Mouse (Mus musculus) liver, postnatal 0 days (tissue): ENCODE data around the gene Ms4a6c. TPM values are rescaled to one million over a fixed set of nuclear protein-coding genes. Genes with fewer than 3 reads are reported as not detected.
"Not testable (repeated sequence)": the region's sequence is repeated elsewhere in the genome, so short reads cannot be mapped to it uniquely, and the experiment has no call there.

ENCODE experiments used
- ATAC-seq: fragments of 200-750 bp; cut with Nextera tagmentation; 2 replicates; pipeline ENCODE4 v1.8.0; 2017; ENCODE audit warnings: mild to moderate bottlenecking, moderate library complexity
- DNase-seq: peaks from one replicate; pipeline ENCODE4 v3.0.0-alpha.2; 2016
- H3K27ac ChIP-seq: fragments of 300-500 bp; sonication (generic); 2 replicates; pipeline ENCODE4 v1.5.1; 2014; ENCODE audit warnings: antibody characterized with exemption, moderate library complexity, mild to moderate bottlenecking, low read depth
- H3K27me3 ChIP-seq: fragments of 300-500 bp; sonication (generic); 2 replicates; pipeline ENCODE4 v1.6.1; 2014; ENCODE audit warnings: low read length, control low read depth, mixed read lengths; ENCODE audit not compliant: insufficient read depth
- H3K36me3 ChIP-seq: fragments of 300-500 bp; sonication (generic); replicated peaks from 2 replicates; pipeline ENCODE4 v1.6.1; 2014; ENCODE audit warnings: mild to moderate bottlenecking, control low read depth, low read length, moderate library complexity, mixed read lengths; ENCODE audit not compliant: insufficient read depth
- H3K4me1 ChIP-seq: fragments of 300-500 bp; sonication (generic); 2 replicates; pipeline ENCODE4 v1.6.1; 2014; ENCODE audit warnings: antibody characterized with exemption, mild to moderate bottlenecking, control low read depth; ENCODE audit not compliant: insufficient read depth
- H3K4me2 ChIP-seq: fragments of 300-500 bp; sonication (generic); 2 replicates; pipeline ENCODE4 v1.6.1; 2014; ENCODE audit warnings: low read depth, mild to moderate bottlenecking, low read length, moderate library complexity, mixed read lengths
- H3K4me3 ChIP-seq: fragments of 300-500 bp; sonication (generic); 2 replicates; pipeline ENCODE4 v1.5.1; 2014; ENCODE audit warnings: low read depth, low read length
- H3K9ac ChIP-seq: fragments of 300-500 bp; sonication (generic); replicated peaks from 2 replicates; pipeline ENCODE4 v1.6.1; 2014; ENCODE audit warnings: mild to moderate bottlenecking, moderate library complexity
- H3K9me3 ChIP-seq: fragments of 300-500 bp; sonication (generic); 2 replicates; pipeline ENCODE4 v1.6.1; 2016; ENCODE audit warnings: mild to moderate bottlenecking, control low read depth, low read length, mixed read lengths
- CTCF ChIP-seq: sonication (generic); IDR thresholded peaks from 2 replicates; pipeline ENCODE4 v1.5.1; 2016; ENCODE audit warnings: antibody characterized with exemption, low read depth
- EP300 ChIP-seq: IDR thresholded peaks from 2 replicates; pipeline ENCODE4 v1.6.1; 2016; ENCODE audit warnings: antibody characterized with exemption, low read depth, mild to moderate bottlenecking
- WGBS: fragments of 180-500 bp; shearing (Covaris S2); extraction: QIAGEN DNeasy Blood & Tissue Kit; methylation state at CpG from one replicate; pipeline ENCODE4 v1.1.7; 2014; ENCODE audit not compliant: insufficient replicate concordance; 5-methylcytosine and 5-hydroxymethylcytosine counted together
- polyA plus RNA-seq: library from polyadenylated mRNA; unstranded; fragments of >200 nt; fragmentation: Nextera tagmentation; extraction: Ambion mirVana; gene quantifications from 2 replicates; pipeline ENCODE4 v1.2.1, GENCODE M21; 2015

Gene Ms4a6c
- polyA plus RNA-seq, 1 experiment from 2014 or later: 13.1 TPM

- Histone ChIP-seq H3K27me3 (no peaks in the 10 kb centered on the region), H3K9me3 (no peaks in the 10 kb centered on the region), H3K4me3 (no peak overlapping the region), H3K36me3 (no peaks in the 10 kb centered on the region), H3K4me2 (no peak overlapping the region), H3K9ac (no peak overlapping the region), H3K4me1 (peaks cover 4% of the 10 kb centered on the region; the same call in 1 of the 2 replicates), H3K27ac (no peak overlapping the region)
- no peak for TF ChIP-seq CTCF
- no peak for TF ChIP-seq EP300
- ATAC-seq: no peak; the same call in 1 of the 2 replicates
- DNase-seq: no peak
- WGBS: 58% methylated on average over 5 of the region's 5 CpGs
These were observed 2.7 kb upstream of the Ms4a6c start for GRCm38 (mm10) chr19:11466471-11466870.

GRCm38 (mm10) chr19:11468361-11468760 lies 805 bp upstream of the Ms4a6c start:
- H3K27me3 ChIP-seq, H3K9ac ChIP-seq, H3K4me3 ChIP-seq, H3K9me3 ChIP-seq, DNase-seq, H3K4me2 ChIP-seq, H3K36me3 ChIP-seq, H3K4me1 ChIP-seq, ATAC-seq, H3K27ac ChIP-seq: not testable (repeated sequence)
- 41% methylated on average over 1 of the region's 1 CpGs for WGBS

GRCm38 (mm10) chr19:11479714-11480113 lies 10.5 kb downstream of the Ms4a6c start:
- Histone ChIP-seq H3K36me3 (no peaks in the 10 kb centered on the region), H3K4me2 (no peak overlapping the region), H3K4me3 (no peak overlapping the region), H3K9me3 (no peaks in the 10 kb centered on the region), H3K27me3 (no peaks in the 10 kb centered on the region), H3K9ac (no peak overlapping the region), H3K27ac (no peak overlapping the region), H3K4me1 (no peaks in the 10 kb centered on the region)
- no peak for ATAC-seq
- no peak for TF ChIP-seq CTCF
- no peak for TF ChIP-seq EP300
- DNase-seq: no peak
- WGBS: 81% methylated on average over 2 of the region's 2 CpGs

- Histone ChIP-seq H3K9me3 (no peaks in the 10 kb centered on the region), H3K27me3 (no peaks in the 10 kb centered on the region), H3K36me3 (no peaks in the 10 kb centered on the region), H3K4me3 (no peak overlapping the region), H3K4me2 (no peak overlapping the region), H3K27ac (no peak overlapping the region), H3K4me1 (no peaks in the 10 kb centered on the region), H3K9ac (no peak overlapping the region)
- 73% methylated on average over 2 of the region's 2 CpGs for WGBS
- ATAC-seq (no peak), DNase-seq (no peak)
- TF ChIP-seq EP300 (no peak), CTCF (no peak)
These were observed 13.5 kb downstream of the Ms4a6c start for GRCm38 (mm10) chr19:11482684-11483083.

- H3K9ac ChIP-seq: no peak overlapping the region
- H3K9me3 ChIP-seq: no peaks in the 10 kb centered on the region
- H3K4me1 ChIP-seq: no peaks in the 10 kb centered on the region
- DNase-seq (no peak), ATAC-seq (no peak)
- 0 out of 2 replicates have a peak overlapping the region, but pooled peaks have one; percentile 2 for H3K4me3 ChIP-seq
- no peaks in the 10 kb centered on the region for H3K27me3 ChIP-seq
- TF ChIP-seq EP300: no peak
- TF ChIP-seq CTCF: no peak
- no peak overlapping the region for H3K4me2 ChIP-seq
- H3K27ac ChIP-seq: 0 out of 2 replicates have a peak overlapping the region, but pooled peaks have one; percentile 7
- no peaks in the 10 kb centered on the region for H3K36me3 ChIP-seq
- 61% methylated on average over 4 of the region's 4 CpGs for WGBS
These were observed 14.8 kb downstream of the Ms4a6c start for GRCm38 (mm10) chr19:11483941-11484340.

GRCm38 (mm10) chr19:11484388-11484787 lies 15.2 kb downstream of the Ms4a6c start:
- Histone ChIP-seq H3K27ac (0 out of 2 replicates have a peak overlapping the region, but pooled peaks have one; percentile 7), H3K9me3 (no peaks in the 10 kb centered on the region), H3K4me1 (no peaks in the 10 kb centered on the region), H3K36me3 (no peaks in the 10 kb centered on the region), H3K27me3 (no peaks in the 10 kb centered on the region), H3K9ac (no peak overlapping the region), H3K4me3 (0 out of 2 replicates have a peak overlapping the region, but pooled peaks have one; percentile 2), H3K4me2 (no peak overlapping the region)
- ATAC-seq (no peak), DNase-seq (no peak)
- 48% methylated on average over 3 of the region's 3 CpGs for WGBS
- TF ChIP-seq CTCF (no peak), EP300 (no peak)

- Histone ChIP-seq H3K4me2 (no peak overlapping the region), H3K9me3 (no peaks in the 10 kb centered on the region), H3K4me3 (no peak overlapping the region), H3K36me3 (no peaks in the 10 kb centered on the region), H3K9ac (no peak overlapping the region), H3K27ac (0 out of 2 replicates have a peak overlapping the region, but pooled peaks have one; percentile 39), H3K27me3 (no peaks in the 10 kb centered on the region), H3K4me1 (no peaks in the 10 kb centered on the region)
- DNase-seq (no peak), ATAC-seq (no peak)
- 33% methylated on average over 3 of the region's 3 CpGs for WGBS
- TF ChIP-seq CTCF: no peak
- no peak for TF ChIP-seq EP300
These were observed 16.1 kb downstream of the Ms4a6c start for GRCm38 (mm10) chr19:11485266-11485665.
